Mouse (Mus musculus) natural killer cell, adult 2 months (primary cell): Measurements from ENCODE around the gene Magi1.

Experiments
- DNase-seq, 2 experiments: peaks; one replicate each; pipeline ENCODE4 v3.0.0; 2022; ENCODE audit warnings: low spot score in 2 of 2

Gene Magi1

GRCm38 (mm10) chr6:93983551-93983950 is 300.2 kb downstream of the Magi1 start:
- DNase-seq = no peak

- no peak for DNase-seq
Measured at GRCm38 (mm10) chr6:93981211-93981610, 302.5 kb downstream of the Magi1 start.

GRCm38 (mm10) chr6:93979241-93979640 is 304.5 kb downstream of the Magi1 start:
- DNase-seq = no peak

- no peak for DNase-seq
Measured at GRCm38 (mm10) chr6:93968721-93969120, 315.0 kb downstream of the Magi1 start.

GRCm38 (mm10) chr6:93962757-93963336 is 320.9 kb downstream of the Magi1 start:
- DNase-seq = no peak

- DNase-seq = no peak
Measured at GRCm38 (mm10) chr6:93961782-93962181, 321.9 kb downstream of the Magi1 start.

GRCm38 (mm10) chr6:93957172-93957571 is 326.5 kb downstream of the Magi1 start:
- DNase-seq = no peak

GRCm38 (mm10) chr6:93946612-93947011 is 337.1 kb downstream of the Magi1 start:
- DNase-seq = no peak

- DNase-seq = no peak
Measured at GRCm38 (mm10) chr6:93936359-93936758, 347.4 kb downstream of the Magi1 start.

GRCm38 (mm10) chr6:93935793-93936192 is 347.9 kb downstream of the Magi1 start:
- no peak for DNase-seq

- no peak for DNase-seq
Measured at GRCm38 (mm10) chr6:93934700-93935099, 349.0 kb downstream of the Magi1 start.

- DNase-seq = no peak
Measured at GRCm38 (mm10) chr6:93924568-93924967, 359.1 kb downstream of the Magi1 start.

- DNase-seq = no peak
Measured at GRCm38 (mm10) chr6:93923972-93924371, 359.7 kb downstream of the Magi1 start.

GRCm38 (mm10) chr6:93923351-93923750 is 360.4 kb downstream of the Magi1 start:
- no peak for DNase-seq

GRCm38 (mm10) chr6:93922931-93923330 is 360.8 kb downstream of the Magi1 start:
- DNase-seq = no peak

GRCm38 (mm10) chr6:93913226-93913861 is 370.4 kb downstream of the Magi1 start:
- no peak for DNase-seq

GRCm38 (mm10) chr6:93912582-93913225 is 371.0 kb downstream of the Magi1 start:
- DNase-seq = no peak

- DNase-seq = no peak
Measured at GRCm38 (mm10) chr6:93912003-93912581, 371.6 kb downstream of the Magi1 start.

- DNase-seq = no peak
Measured at GRCm38 (mm10) chr6:93911420-93911819, 372.3 kb downstream of the Magi1 start.

GRCm38 (mm10) chr6:93909976-93910375 is 373.7 kb downstream of the Magi1 start:
- no peak for DNase-seq

- no peak for DNase-seq
Measured at GRCm38 (mm10) chr6:93904987-93905386, 378.7 kb downstream of the Magi1 start.

- DNase-seq = no peak
Measured at GRCm38 (mm10) chr6:93902239-93902638, 381.5 kb downstream of the Magi1 start.

GRCm38 (mm10) chr6:93901408-93901807 is 382.3 kb downstream of the Magi1 start:
- no peak for DNase-seq
